Mouse (Mus musculus) forebrain, postnatal 0 days (tissue): ENCODE results near the gene Crybg3. TPM values are rescaled to one million over a fixed set of nuclear protein-coding genes. Genes with fewer than 3 reads are reported as not detected.

Experiments
- ATAC-seq: fragments of 200-750 bp; cut with Nextera tagmentation; 2 replicates; pipeline ENCODE4 v1.8.0; 2017; ENCODE audit warnings: mild to moderate bottlenecking, moderate library complexity
- DNase-seq: peaks from one replicate; pipeline ENCODE4 v3.0.0-alpha.2; 2015
- H3K27ac ChIP-seq: fragments of 300-500 bp; sonication (generic); 2 replicates; pipeline ENCODE4 v1.5.1; 2014; ENCODE audit warnings: low read depth, mild to moderate bottlenecking, antibody characterized with exemption, low read length, moderate library complexity, mixed read lengths
- H3K27me3 ChIP-seq: fragments of 300-500 bp; sonication (generic); 2 replicates; pipeline ENCODE4 v1.6.1; 2014; ENCODE audit warnings: mild to moderate bottlenecking, low read length, mixed read lengths; ENCODE audit not compliant: insufficient read depth
- H3K36me3 ChIP-seq: fragments of 300-500 bp; sonication (generic); 2 replicates; pipeline ENCODE4 v1.6.1; 2014; ENCODE audit warnings: mild to moderate bottlenecking, moderate library complexity; ENCODE audit not compliant: insufficient read depth
- H3K4me1 ChIP-seq: fragments of 300-500 bp; sonication (generic); 2 replicates; pipeline ENCODE4 v1.6.1; 2014; ENCODE audit warnings: antibody characterized with exemption; ENCODE audit not compliant: insufficient read depth
- H3K4me2 ChIP-seq: fragments of 300-500 bp; sonication (generic); 2 replicates; pipeline ENCODE4 v1.6.1; 2014; ENCODE audit warnings: low read depth, mild to moderate bottlenecking, moderate library complexity
- H3K4me3 ChIP-seq: fragments of 300-500 bp; sonication (generic); 2 replicates; pipeline ENCODE4 v1.5.1; 2014; ENCODE audit warnings: low read depth, low read length, mixed read lengths
- H3K9ac ChIP-seq: fragments of 300-500 bp; sonication (generic); 2 replicates; pipeline ENCODE4 v1.6.1; 2014; ENCODE audit warnings: mild to moderate bottlenecking
- H3K9me3 ChIP-seq: fragments of 300-500 bp; sonication (generic); 2 replicates; pipeline ENCODE4 v1.6.1; 2016; ENCODE audit warnings: low read length
- CTCF ChIP-seq: sonication (generic); IDR thresholded peaks from 2 replicates; pipeline ENCODE4 v1.5.1; 2016; ENCODE audit warnings: antibody characterized with exemption, control low read depth, low read depth
- WGBS: fragments of 180-500 bp; shearing (Covaris S2); extraction: QIAGEN DNeasy Blood & Tissue Kit; methylation state at CpG from one replicate; pipeline ENCODE4 v1.1.7; 2014; 5-methylcytosine and 5-hydroxymethylcytosine counted together
- polyA plus RNA-seq: library from polyadenylated mRNA; unstranded; fragments of >200 nt; fragmentation: Nextera tagmentation; extraction: Ambion mirVana; gene quantifications from 2 replicates; pipeline ENCODE4 v1.2.1, GENCODE M21; 2015
- total RNA-seq: library from RNA; depleted of rRNA; stranded (reverse); fragments of >200 nt; gene quantifications from 2 replicates; pipeline ENCODE4 v1.2.3, GENCODE M21; 2014

Crybg3 gene
- total and polyA plus RNA-seq, 2 experiments from 2014 or later = 0.92 to 4.7 TPM

DNA sequence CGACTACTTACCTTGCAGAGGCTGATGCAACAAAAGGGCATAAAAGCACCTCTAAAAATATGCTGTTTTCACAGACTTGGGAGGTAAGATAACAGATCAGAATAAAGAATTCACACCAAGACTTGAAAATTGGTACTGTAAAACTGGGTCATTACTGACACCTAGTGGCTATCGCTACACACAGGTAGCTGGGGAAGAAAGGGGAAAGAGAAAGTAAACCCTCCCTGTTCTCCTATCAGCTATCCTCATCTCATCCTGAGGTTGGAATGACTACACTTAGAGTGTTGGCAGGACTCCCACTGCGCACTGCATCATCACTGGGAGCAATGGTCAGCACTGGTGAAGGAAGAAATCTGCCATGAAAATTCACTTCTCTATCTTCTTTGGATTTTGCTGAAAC, 16.4 kb upstream of the Crybg3 start:
- Histone ChIP-seq H3K4me3 (no peak overlapping the region), H3K36me3 (peaks cover 6% of the 10 kb centered on the region; the same call in 1 of the 2 replicates), H3K4me1 (no peaks in the 10 kb centered on the region), H3K4me2 (no peak overlapping the region), H3K9ac (no peak overlapping the region), H3K27ac (no peak overlapping the region), H3K9me3 (no peaks in the 10 kb centered on the region), H3K27me3 (no peaks in the 10 kb centered on the region)
- WGBS = 43% methylated on average over 3 of the region's 3 CpGs
- peak; percentile 83 for ATAC-seq
- peak; percentile 74 for DNase-seq
- TF ChIP-seq CTCF = peak; percentile 88

- no peaks in the 10 kb centered on the region for H3K27me3 ChIP-seq
- 81% methylated on average over 3 of the region's 3 CpGs for WGBS
- DNase-seq = no peak
- peaks cover 10% of the 10 kb centered on the region for H3K36me3 ChIP-seq
- no peak overlapping the region for H3K4me2 ChIP-seq
- H3K9ac ChIP-seq = no peak overlapping the region
- no peak overlapping the region for H3K27ac ChIP-seq
- no peak overlapping the region for H3K4me3 ChIP-seq
- no peak for ATAC-seq
- no peaks in the 10 kb centered on the region for H3K4me1 ChIP-seq
- no peak for TF ChIP-seq CTCF
- H3K9me3 ChIP-seq = no peaks in the 10 kb centered on the region
Observed at GRCm38 (mm10) chr16:59615675-59616074, 14.9 kb upstream of the Crybg3 start.

DNA sequence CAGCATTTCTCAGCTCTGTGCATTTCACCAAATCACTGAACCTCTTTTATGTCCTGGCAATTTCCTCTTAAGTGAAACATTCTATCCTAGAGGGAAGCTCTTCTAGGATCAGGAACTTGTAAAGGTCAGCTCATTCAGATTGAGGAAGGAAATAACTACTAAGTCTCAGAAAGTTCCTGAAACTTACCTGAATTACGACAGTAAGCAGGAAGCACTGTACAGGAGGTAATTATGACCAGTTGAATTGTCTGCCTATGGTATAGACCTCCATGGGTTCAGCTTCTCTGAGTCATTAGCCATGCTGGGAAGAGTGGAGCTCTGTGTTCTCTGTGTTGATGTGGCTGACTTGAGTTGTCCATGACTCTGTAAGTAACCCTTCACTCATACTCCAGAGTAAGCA, 10.0 kb upstream of the Crybg3 start:
- peaks cover 10% of the 10 kb centered on the region for H3K36me3 ChIP-seq

DNA sequence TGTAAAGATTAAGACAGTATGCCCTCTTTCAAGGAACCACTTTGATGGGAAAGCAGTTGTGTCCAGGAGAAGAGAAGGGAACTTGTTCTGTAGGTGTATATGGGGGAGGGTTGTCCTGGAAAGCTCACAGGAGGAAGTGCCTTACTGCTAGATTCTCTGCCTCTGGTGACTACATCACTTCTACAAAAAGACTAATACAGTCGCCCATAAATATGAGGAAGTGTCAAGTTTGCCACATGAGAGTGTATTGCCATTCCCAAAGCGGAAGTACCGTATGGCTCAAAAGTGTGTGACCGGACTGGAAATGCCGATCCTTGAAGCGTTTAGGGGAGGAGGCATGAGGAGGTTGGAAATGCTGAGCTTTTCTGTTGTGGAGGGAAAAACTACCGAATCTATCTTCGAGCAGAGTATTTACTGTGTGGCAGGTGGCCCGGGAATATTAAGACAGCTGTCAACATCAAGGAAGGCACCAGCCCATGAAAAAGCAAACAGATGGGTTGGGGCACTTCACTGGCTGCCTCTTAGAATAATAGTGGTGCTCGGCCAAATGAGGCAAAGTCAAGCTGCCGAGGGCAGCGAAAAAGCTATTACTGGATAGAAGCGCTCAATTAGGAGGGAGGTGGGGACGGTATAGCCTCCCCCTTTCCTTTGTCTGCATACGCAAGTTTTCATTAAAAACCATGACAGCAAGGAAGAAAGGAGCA, 3.5 kb upstream of the Crybg3 start:
- DNase-seq (peak; percentile 64), ATAC-seq (peak; percentile 73)
- 22% methylated on average over 15 of the region's 15 CpGs for WGBS
- Histone ChIP-seq H3K4me3 (peak overlapping the region; percentile 26), H3K9ac (no peak overlapping the region; the same call in 1 of the 2 replicates), H3K27ac (0 out of 2 replicates have a peak overlapping the region, but pooled peaks have one; percentile 9), H3K4me2 (peak overlapping the region; percentile 52), H3K4me1 (no peaks in the 10 kb centered on the region), H3K9me3 (no peaks in the 10 kb centered on the region), H3K36me3 (no peaks in the 10 kb centered on the region), H3K27me3 (no peaks in the 10 kb centered on the region)
- TF ChIP-seq CTCF = no peak

More for the DNA sequence above, 10.0 kb upstream of the Crybg3 start:
- H3K4me1 ChIP-seq = no peaks in the 10 kb centered on the region
- no peak for DNase-seq
- H3K9me3 ChIP-seq = no peaks in the 10 kb centered on the region
- H3K4me3 ChIP-seq = no peak overlapping the region
- no peak overlapping the region for H3K27ac ChIP-seq
- H3K4me2 ChIP-seq = no peak overlapping the region
- WGBS = 85% methylated on average over 1 of the region's 1 CpGs
- no peak overlapping the region for H3K9ac ChIP-seq
- no peak for ATAC-seq
- no peak for TF ChIP-seq CTCF
- no peaks in the 10 kb centered on the region for H3K27me3 ChIP-seq

DNA sequence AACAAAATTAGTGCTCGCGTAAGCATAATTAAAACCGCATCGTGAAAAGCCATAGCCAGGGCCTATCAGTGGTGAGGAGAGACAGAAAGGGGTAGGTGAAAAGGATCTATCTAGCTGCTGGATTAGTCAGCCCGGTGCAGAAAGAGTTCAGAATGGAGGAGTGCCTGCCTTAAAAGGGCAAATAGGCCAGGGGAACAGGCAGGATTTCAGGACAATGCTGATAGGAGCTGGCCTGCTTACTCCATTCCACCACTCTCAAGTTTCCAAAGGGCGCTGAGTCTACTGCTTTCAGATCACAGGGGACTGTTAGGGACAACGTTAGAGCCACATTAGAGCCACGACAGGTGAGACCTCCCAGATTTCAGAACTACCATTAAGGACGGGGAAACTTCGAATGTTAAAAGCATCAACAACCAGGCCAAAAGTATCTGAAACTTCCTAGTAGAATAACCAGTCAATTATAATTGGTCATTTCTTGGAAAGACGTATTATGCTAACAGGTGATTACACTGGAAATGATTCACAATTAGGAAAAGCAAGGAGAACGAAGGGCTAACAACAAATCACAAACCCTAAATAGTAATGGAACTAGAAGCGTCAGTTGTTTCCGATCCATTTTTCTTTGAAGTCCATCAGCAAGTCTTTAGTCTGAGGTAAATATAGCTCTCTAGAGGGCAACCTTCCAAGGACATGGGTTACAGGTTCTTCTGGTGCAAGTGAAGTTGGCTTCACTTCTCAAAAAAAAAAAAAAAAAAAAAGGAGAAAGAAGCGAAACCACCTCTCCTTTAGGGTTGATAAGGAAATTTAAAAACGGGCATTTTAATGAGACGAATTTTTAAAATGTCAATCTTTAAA, 1.1 kb downstream of the Crybg3 start:
- H3K9me3 ChIP-seq = no peaks in the 10 kb centered on the region
- TF ChIP-seq CTCF = no peak
- no peak overlapping the region for H3K27ac ChIP-seq
- H3K4me1 ChIP-seq = no peaks in the 10 kb centered on the region
- no peaks in the 10 kb centered on the region for H3K36me3 ChIP-seq
- 23% methylated on average over 17 of the region's 17 CpGs for WGBS
- H3K27me3 ChIP-seq = no peaks in the 10 kb centered on the region
- no peak for ATAC-seq
- H3K9ac ChIP-seq = peak overlapping the region; percentile 56
- peak overlapping the region; percentile 74 for H3K4me3 ChIP-seq
- peak; percentile 13 for DNase-seq
- H3K4me2 ChIP-seq = peak overlapping the region; percentile 95

DNA sequence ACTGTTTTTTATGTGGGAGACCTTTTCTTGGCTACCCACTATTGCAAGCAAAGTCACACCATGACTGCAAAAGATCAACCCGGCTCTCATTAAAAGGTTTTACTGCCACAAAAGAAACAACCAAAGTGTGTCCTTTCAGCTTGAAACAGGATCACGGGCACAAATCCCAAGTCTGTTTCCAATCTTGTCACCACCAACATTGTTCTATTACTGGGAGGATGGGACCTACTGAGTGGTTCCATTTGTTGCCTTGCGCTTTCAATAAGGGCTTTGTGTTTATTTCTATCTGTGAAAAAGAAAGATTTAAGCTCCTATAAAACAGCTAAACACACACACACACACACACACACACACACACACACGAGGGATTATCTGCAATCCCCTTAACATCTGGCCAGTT, 1.8 kb downstream of the Crybg3 start:
- Histone ChIP-seq H3K4me3 (no peak overlapping the region), H3K27ac (no peak overlapping the region), H3K4me2 (0 out of 2 replicates have a peak overlapping the region, but pooled peaks have one; percentile 95), H3K9me3 (no peaks in the 10 kb centered on the region), H3K27me3 (no peaks in the 10 kb centered on the region), H3K36me3 (no peaks in the 10 kb centered on the region), H3K9ac (no peak overlapping the region), H3K4me1 (no peaks in the 10 kb centered on the region)
- DNase-seq (no peak), ATAC-seq (no peak)
- WGBS = 22% methylated on average over 4 of the region's 4 CpGs
- TF ChIP-seq CTCF = no peak

DNA sequence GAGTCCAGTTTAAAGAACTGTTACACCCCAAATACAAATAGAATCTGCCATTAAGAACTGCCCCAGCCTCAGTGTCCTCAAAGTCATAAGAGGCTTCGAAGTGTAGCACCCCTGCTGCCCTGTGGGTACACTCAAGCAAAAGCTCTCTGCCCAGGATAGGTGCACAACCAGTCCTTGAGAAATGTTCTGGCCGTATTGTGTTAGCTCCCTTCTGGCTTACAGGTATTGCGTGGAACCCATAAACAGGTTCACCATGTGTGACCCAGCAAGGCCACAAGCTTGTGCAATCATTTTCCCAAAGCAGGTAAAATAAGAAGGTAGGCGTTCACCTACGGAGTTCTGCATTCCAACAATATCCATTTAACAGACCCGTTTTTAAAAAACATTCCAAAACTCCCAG, 3.5 kb downstream of the Crybg3 start:
- H3K4me1 ChIP-seq = no peaks in the 10 kb centered on the region
- DNase-seq = no peak
- no peak overlapping the region for H3K4me3 ChIP-seq
- 97% methylated on average over 6 of the region's 6 CpGs for WGBS
- no peak overlapping the region for H3K4me2 ChIP-seq
- no peak for TF ChIP-seq CTCF
- ATAC-seq = no peak
- no peak overlapping the region for H3K27ac ChIP-seq
- H3K27me3 ChIP-seq = no peaks in the 10 kb centered on the region
- H3K9me3 ChIP-seq = no peaks in the 10 kb centered on the region
- H3K9ac ChIP-seq = no peak overlapping the region
- no peaks in the 10 kb centered on the region for H3K36me3 ChIP-seq
